Mouse (Mus musculus): ENCODE data around the gene Prrc2b.

DNA sequence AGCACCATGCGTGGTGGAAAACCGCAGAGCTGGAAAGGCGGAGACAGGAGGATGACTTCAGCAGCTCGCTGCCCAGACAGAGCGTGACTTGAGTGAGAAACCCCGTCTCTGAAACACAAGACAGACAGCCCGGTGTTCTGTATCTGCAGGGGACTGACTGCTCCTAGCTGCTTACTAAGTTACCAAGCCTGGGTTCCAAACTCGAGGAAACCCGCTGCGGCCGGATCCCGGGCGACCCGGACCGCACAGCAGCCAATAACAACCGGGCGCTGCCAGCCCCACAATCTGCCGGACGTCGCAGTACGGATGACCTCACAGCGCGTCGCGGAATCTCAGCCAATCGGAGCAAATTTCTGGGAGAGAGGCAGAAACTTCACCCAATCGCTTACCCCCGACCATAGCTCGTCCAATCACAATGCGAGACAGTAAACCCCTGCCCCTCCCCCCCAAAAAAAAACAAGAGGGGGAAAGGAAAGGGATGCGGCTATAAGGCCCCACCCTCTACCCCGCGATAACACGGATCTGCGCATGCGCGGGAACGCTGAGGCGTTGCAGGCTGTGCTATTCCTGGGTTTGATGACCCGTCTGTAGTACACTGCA is 13.1 kb upstream of the Prrc2b start:
- peak; percentile 80 for TF ChIP-seq POLR2A (IDR thresholded peaks at IDR 0.05; ENCODE audit: low read depth, low read length)
- no peak for TF ChIP-seq CTCF (IDR thresholded peaks at IDR 0.05; ENCODE audit: extremely low read depth, insufficient read depth, insufficient read length, insufficient replicate concordance)

All from spleen, adult 2 months (tissue).